Mouse (Mus musculus) activated CD4-positive, CD25-positive, alpha-beta regulatory T cell, adult 4 months (primary cell): Measurements from ENCODE around the gene Spata31d1b. TPM values are rescaled to one million over a fixed set of nuclear protein-coding genes. Genes with fewer than 3 reads are reported as not detected.
"Not testable (repeated sequence)": the region's sequence is repeated elsewhere in the genome, so short reads cannot be mapped to it uniquely, and the experiment has no call there.

Experiments
- ATAC-seq: one replicate; pipeline ENCODE4 v1.8.0; 2017
- polyA plus RNA-seq, 2 experiments: library from polyadenylated mRNA; unstranded; fragments of 100-300 nt; shearing (Covaris generic); gene quantifications; one replicate each; pipeline ENCODE4 v1.2.1; 2017

Spata31d1b gene
- polyA plus RNA-seq, result not detected

DNA sequence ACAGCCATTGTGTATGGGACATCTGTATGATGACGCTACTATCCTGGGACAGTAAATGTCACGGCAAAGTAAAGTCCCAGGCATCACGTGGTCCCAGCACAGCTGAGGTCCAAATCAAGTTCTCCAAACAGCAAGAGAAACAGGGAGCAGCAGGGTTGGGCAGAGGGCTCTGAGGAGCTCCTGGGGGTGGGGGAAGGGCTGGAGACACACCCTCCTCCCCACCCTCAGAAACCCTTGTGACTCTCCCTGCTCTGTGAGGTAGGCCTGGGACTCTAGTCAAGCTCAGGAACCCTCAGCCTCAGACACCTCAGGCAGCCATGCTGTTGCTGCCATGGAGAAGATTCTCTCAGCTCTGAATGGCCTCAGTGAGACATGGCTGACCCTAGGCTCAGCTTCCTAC lies at the start of gene Spata31d1b:
Spata31d1b (plus strand) TSS at position 301 of the 400 bp plus-strand sequence.
- not testable (repeated sequence) for ATAC-seq

GRCm38 (mm10) chr13:59663939-59664712 lies 48.0 kb upstream of the Spata31d1b start:
- ATAC-seq, result no peak

DNA sequence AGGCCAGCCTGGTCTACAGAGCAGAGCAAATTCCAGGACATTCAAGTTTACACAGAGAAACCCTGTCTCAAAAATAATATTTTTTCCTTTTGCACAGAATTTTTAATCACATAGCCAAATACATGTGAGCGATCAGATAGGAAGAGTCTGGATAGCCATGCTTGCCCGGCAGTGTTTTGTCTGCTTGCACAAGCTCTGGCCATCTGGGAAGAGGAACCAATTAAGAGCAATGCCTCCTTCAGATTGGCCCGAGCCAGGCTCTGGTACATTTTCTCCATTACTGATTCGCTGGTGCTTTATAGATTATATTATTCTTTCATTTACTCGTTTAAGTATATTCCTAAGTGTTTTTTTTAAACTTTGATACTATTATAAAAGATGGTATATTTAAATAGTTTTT lies 44.3 kb upstream of the Spata31d1b start:
- ATAC-seq, result no peak

DNA sequence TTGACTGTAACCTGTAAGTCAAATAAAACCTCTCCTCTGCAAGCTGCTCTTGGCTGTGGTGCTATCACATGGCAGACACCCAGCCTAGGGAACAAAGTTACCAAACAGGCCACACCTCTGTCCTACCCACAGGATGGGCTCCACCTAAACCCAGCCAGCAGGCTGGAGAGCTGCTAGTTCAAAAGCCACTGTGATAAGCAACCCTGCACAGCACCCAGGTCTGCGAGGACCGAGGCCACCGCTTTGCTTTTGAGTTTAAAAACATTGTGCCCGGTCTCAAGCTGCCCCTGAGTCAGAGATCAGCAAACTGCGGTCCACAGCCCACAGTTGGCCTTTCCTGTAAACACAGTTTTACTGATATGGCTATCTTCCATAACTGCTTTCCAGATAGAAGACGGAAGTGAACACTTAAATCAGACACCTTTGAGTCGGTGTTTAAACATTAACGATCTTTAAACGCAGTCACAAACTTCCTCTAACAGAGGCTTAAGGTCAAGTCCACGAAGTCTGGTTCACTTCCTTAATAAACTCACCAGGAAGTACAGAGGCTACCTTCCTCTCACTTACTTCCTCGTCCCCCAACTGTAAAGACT lies 43.5 kb upstream of the Spata31d1b start:
- ATAC-seq, result peak; percentile 87

- no peak for ATAC-seq
These were observed 42.1 kb upstream of the Spata31d1b start for GRCm38 (mm10) chr13:59669946-59670345.

DNA sequence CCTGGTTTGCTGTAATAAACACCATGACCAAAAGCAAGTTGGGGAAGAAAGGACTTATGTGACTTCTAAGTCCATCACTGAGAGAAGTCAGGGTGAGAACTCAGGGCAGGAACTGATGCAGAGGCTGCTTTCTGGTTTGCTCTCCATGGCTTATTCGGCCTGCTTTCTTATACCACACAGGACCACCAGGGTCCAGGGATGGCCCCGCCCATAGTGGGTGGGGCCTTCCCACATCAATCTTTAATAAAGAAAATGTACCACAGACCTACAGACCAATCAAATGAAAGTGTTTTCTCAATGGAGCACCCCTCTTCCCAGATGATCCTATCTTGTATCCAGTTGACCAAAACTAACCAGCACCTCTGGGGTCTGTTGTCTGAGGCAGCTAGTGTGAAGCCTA lies 40.6 kb upstream of the Spata31d1b start:
- no peak for ATAC-seq

DNA sequence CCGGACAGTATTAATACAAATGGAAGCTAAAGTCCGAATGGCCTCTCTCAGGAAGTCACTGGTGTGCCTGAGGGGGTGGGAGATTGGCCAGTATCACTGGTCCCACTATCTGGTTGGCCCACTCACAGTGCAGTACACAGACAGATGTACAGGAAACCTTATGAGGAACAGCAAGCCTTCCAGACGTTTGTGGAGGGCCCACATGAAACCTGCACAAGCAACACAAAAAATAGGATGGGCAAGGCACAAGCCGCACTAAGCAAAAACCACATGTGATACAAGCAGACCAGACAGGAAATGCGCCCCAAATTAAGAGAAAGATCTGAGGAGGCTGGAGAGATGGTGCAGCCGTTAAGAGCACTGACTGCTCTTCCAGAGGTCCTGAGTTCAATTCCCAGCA lies 39.8 kb upstream of the Spata31d1b start:
- ATAC-seq, result peak; percentile 37

- ATAC-seq, result no peak
These were observed 38.5 kb upstream of the Spata31d1b start for GRCm38 (mm10) chr13:59673597-59673996.

GRCm38 (mm10) chr13:59674215-59674614 lies 37.9 kb upstream of the Spata31d1b start:
- no peak for ATAC-seq

DNA sequence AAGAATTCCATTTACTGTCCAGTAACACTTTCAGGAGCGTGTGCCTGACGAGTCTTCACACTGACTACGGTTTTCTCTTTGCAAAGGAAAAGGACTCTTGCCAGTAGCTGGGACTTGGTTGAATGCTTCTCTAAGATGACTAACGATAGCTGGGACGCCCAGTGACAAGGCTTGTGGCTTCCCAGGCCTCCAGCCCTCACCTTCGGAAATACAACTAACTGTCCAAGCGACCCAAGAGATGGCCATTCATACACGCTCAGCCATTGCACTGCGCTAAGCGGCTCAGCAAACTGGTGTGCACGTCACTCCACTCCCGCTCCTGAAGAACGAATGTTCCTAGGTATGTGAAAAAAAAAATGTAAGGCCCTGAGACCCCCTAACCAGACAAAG lies 37.3 kb upstream of the Spata31d1b start:
- no peak for ATAC-seq

GRCm38 (mm10) chr13:59675151-59676011 lies 36.7 kb upstream of the Spata31d1b start, which contains the start of gene Golm1:
Gene Golm1 (minus strand): TSS chr13:59675811.
- peak; percentile 64 for ATAC-seq

GRCm38 (mm10) chr13:59676316-59677229 lies 35.5 kb upstream of the Spata31d1b start:
- no peak for ATAC-seq

DNA sequence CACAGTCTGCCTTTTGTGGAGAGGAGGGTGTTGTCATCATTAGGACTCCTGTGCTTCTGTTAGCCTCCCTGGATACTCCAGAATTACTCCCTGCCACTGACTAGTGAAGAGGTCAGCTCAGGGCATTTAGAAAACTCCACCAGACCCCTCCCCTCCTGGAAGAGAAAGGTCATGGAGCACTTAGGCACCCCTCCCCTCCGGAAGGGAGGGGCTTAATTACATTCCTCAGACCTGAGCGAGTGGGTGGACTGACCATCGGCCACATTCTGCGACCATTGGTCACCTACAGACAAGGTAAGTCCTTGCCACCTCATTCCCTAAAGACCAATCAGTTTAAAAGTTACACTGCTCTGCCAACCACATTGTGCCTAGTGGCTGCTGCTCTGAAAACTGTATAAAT lies 32.8 kb upstream of the Spata31d1b start:
- no peak for ATAC-seq

GRCm38 (mm10) chr13:59679908-59680307 lies 32.2 kb upstream of the Spata31d1b start:
- ATAC-seq, result no peak

GRCm38 (mm10) chr13:59682629-59683028 lies 29.5 kb upstream of the Spata31d1b start:
- peak; percentile 19 for ATAC-seq

DNA sequence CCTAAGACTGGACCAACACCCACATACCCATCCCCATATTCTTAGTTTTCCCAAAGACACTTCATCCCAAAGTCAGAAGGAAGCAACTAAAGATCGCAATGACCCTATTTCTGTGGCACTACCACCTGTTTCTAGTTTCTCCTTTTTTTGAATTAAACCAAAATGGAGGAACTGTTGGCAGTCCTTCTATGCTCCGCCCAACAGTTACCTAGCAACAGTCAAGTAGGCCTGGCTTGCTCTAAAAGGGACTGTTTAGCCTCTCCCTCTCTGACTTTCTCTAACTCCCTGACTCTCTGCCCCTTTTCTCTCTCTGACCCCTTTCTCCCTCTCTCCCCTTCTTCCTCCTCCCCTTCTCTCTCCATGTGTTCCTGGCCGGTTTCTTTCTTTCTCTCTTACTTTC lies 26.8 kb upstream of the Spata31d1b start:
- no peak for ATAC-seq

- no peak for ATAC-seq
These were observed 23.7 kb upstream of the Spata31d1b start for GRCm38 (mm10) chr13:59688338-59688770.

DNA sequence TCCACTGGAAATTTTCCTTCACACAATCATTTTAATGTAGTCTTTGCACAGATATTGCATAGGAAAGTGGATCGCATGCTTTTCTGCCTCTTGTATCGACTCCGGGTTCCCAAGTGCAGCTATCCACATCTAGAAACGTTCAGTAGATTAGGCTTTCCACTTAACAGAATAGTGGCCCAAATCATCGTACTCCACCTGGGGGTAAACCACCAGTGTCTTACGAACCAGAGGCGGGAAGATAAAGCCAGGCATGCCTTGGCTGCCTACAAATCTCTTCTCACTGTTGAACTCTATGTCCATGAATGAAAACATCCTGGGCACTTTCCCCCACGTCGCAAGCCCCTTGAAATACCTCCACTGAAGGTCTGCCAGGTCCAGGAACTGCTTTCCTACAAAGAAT lies 22.8 kb upstream of the Spata31d1b start:
- ATAC-seq, result no peak

- ATAC-seq, result no peak
These were observed 22.2 kb upstream of the Spata31d1b start for GRCm38 (mm10) chr13:59689843-59690242.

- no peak for ATAC-seq
These were observed 21.5 kb upstream of the Spata31d1b start for GRCm38 (mm10) chr13:59690576-59690975.

DNA sequence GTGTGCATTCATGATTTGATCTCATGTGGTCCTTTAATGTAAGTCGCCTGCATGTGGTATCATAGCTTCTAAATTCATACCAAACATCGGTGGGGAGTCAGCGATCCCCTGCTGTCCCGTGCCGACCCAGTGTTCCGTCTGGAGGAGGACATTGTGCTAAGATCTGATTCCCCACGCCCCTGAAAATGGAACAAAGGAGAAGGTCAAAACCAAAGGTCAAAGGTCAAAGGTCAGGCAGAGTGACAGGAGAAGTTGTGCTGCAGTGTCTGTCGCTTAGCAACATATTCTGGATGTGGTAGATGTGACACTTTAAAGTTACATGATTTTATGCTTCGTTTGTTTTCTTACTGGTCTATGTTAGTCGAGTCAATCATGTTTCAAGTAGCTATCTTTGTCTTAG lies 20.6 kb upstream of the Spata31d1b start:
- ATAC-seq, result no peak

DNA sequence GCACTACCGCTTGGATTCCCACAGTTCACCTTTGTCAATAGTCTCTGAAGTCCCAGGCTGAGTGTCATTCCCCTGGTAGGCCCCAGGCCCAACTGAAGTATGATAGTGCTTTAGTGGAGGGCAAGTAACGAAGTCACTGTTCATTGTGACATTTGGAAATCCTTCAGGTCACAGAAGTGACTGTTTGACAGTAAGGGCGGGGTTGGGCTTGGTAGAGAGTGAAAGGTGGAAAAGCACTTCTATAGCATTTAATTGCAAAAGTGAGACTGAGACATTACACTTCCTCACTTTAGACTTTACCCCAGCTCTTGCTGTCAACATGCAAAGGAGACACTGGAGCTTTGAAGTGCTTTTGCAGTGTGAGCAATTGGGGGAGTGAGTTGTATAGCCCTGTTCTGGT lies 18.1 kb upstream of the Spata31d1b start, which contains the start of gene 4921517D22Rik:
4921517D22Rik (minus strand) TSS at position 101 of the 400 bp plus-strand sequence.
- no peak for ATAC-seq
